Mouse (Mus musculus) kidney, postnatal 10 days (tissue): ENCODE results near the gene Tsc22d3.

Source experiments
- DNase-seq: peaks from one replicate; pipeline ENCODE4 v3.0.0; 2021; ENCODE audit warnings: mixed read lengths

Tsc22d3 gene

GRCm38 (mm10) chrX:140600410-140601109, at the start of gene Tsc22d3:
Gene Tsc22d3, minus strand, starts transcription at chrX:140600659.
- peak; percentile 69 for DNase-seq

- no peak for DNase-seq
Observed at GRCm38 (mm10) chrX:140639592-140639991, 39.1 kb upstream of the Tsc22d3 start.

- no peak for DNase-seq
Observed at GRCm38 (mm10) chrX:140638028-140638427, 37.6 kb upstream of the Tsc22d3 start.

GRCm38 (mm10) chrX:140624875-140625594, 24.6 kb upstream of the Tsc22d3 start:
- DNase-seq, result no peak

GRCm38 (mm10) chrX:140609938-140610337, 9.5 kb upstream of the Tsc22d3 start:
- no peak for DNase-seq

GRCm38 (mm10) chrX:140601884-140602283, 1.4 kb upstream of the Tsc22d3 start:
- DNase-seq, result no peak

- no peak for DNase-seq
Observed at GRCm38 (mm10) chrX:140601311-140601710, 852 bp upstream of the Tsc22d3 start.

GRCm38 (mm10) chrX:140599561-140600409, 674 bp downstream of the Tsc22d3 start:
- DNase-seq, result peak; percentile 12

GRCm38 (mm10) chrX:140598850-140599560, 1.5 kb downstream of the Tsc22d3 start:
- DNase-seq, result peak; percentile 78

- peak; percentile 36 for DNase-seq
Observed at GRCm38 (mm10) chrX:140598194-140598849, 2.1 kb downstream of the Tsc22d3 start.

GRCm38 (mm10) chrX:140591176-140591575, 9.3 kb downstream of the Tsc22d3 start:
- DNase-seq, result no peak

GRCm38 (mm10) chrX:140590142-140590541, 10.3 kb downstream of the Tsc22d3 start:
- DNase-seq, result no peak

GRCm38 (mm10) chrX:140589194-140589751, 11.2 kb downstream of the Tsc22d3 start:
- no peak for DNase-seq

- DNase-seq, result no peak
Observed at GRCm38 (mm10) chrX:140588534-140588933, 11.9 kb downstream of the Tsc22d3 start.

- DNase-seq, result no peak
Observed at GRCm38 (mm10) chrX:140580416-140580815, 20.0 kb downstream of the Tsc22d3 start.

GRCm38 (mm10) chrX:140575636-140576035, 24.8 kb downstream of the Tsc22d3 start:
- DNase-seq, result no peak

GRCm38 (mm10) chrX:140575200-140575599, 25.3 kb downstream of the Tsc22d3 start:
- DNase-seq, result no peak

GRCm38 (mm10) chrX:140572702-140573338, 27.6 kb downstream of the Tsc22d3 start:
- DNase-seq, result no peak

- DNase-seq, result no peak
Observed at GRCm38 (mm10) chrX:140569595-140569994, 30.9 kb downstream of the Tsc22d3 start.

GRCm38 (mm10) chrX:140567711-140568407, 32.6 kb downstream of the Tsc22d3 start:
- peak; percentile 36 for DNase-seq

GRCm38 (mm10) chrX:140565759-140566158, 34.7 kb downstream of the Tsc22d3 start:
- no peak for DNase-seq
